Mouse (Mus musculus) testis, adult 2 months (tissue): ENCODE data around the gene Abca1.

Experiments
- CTCF ChIP-seq: fragments of 200-500 bp; IDR thresholded peaks from 2 replicates; pipeline ENCODE4 v1.5.1; 2012; ENCODE audit warnings: low read depth, mild to moderate bottlenecking, inconsistent platforms, low read length, moderate library complexity; ENCODE audit not compliant: control insufficient read depth, insufficient read depth, insufficient replicate concordance
- POLR2A ChIP-seq: fragments of 200-500 bp; IDR thresholded peaks from 2 replicates; pipeline ENCODE4 v1.6.1; 2012; ENCODE audit warnings: low read depth, mild to moderate bottlenecking, inconsistent platforms, low read length, moderate library complexity; ENCODE audit not compliant: control insufficient read depth

- TF ChIP-seq CTCF (no peak), POLR2A (no peak)
These were observed 141.3 kb downstream of the Abca1 start for GRCm38 (mm10) chr4:53018392-53018791.
